ENCODE assay signal across 10 mouse cellular contexts in genomic region chr13:56611129-56611528, GRCm38 (mm10). TPM values are rescaled to one million over a fixed set of nuclear protein-coding genes. Genes with fewer than 3 reads are reported as not detected.
DNase-seq lines count a peak whose midpoint lies in the region; ATAC-seq and TF ChIP-seq lines count a peak whose summit lies in the region.
"Had no signal": no experiment of that assay in that cellular context is flagged by ENCODE, and none has a peak within 500 bp of the region (broad histone marks: within the 10 kb centered on the region; RNA-seq: fewer than 3 reads in every experiment).

No protein-coding gene starts in this region.

- peak overlapping the region; percentile 61; the same call in 1 of the 2 replicates for H3K4me3 ChIP-seq in kidney, embryonic 14.5 days (ENCODE audit: low read length)
- H3K4me3 ChIP-seq in embryonic facial prominence, embryonic 12.5 days, result peak overlapping the region; percentile 53
- 0 out of 2 replicates have a peak overlapping the region, but pooled peaks have one; percentile 55 for H3K4me3 ChIP-seq in liver, postnatal 0 days (ENCODE audit: low read depth, low read length)
- H3K4me3 ChIP-seq: myocyte had no signal

- TF ChIP-seq EP300 in liver, postnatal 0 days (IDR thresholded peaks at IDR 0.05; ENCODE audit: low read depth), result no peak

- no peak for ATAC-seq in kidney, embryonic 14.5 days (ENCODE audit: low FRiP score, low TSS enrichment)
- ATAC-seq in embryonic facial prominence, embryonic 12.5 days (ENCODE audit: insufficient number of reproducible peaks, insufficient read depth, low FRiP score, low TSS enrichment), result no peak
- ATAC-seq in liver, postnatal 0 days, result peak; percentile 31; the same call in 1 of the 2 replicates

- H3K27ac ChIP-seq in kidney, embryonic 14.5 days (ENCODE audit: low read depth, low read length), result no peak overlapping the region
- peak overlapping the region; percentile 80 for H3K27ac ChIP-seq in embryonic facial prominence, embryonic 12.5 days
- peak overlapping the region; percentile 75 for H3K27ac ChIP-seq in liver, postnatal 0 days (ENCODE audit: low read depth)

- peak overlapping the region; percentile 93 for H3K4me2 ChIP-seq in kidney, embryonic 14.5 days (replicated peaks; ENCODE audit: low read depth, low read length)
- H3K4me2 ChIP-seq in embryonic facial prominence, embryonic 12.5 days (replicated peaks), result peak overlapping the region; percentile 91
- peak overlapping the region; percentile 87 for H3K4me2 ChIP-seq in liver, postnatal 0 days (ENCODE audit: low read depth, low read length)

- no peak for TF ChIP-seq CTCF in liver, postnatal 0 days (IDR thresholded peaks at IDR 0.05; ENCODE audit: low read depth)

- WGBS in kidney, embryonic 14.5 days, result 55% methylated on average over 4 of the region's 4 CpGs
- WGBS in embryonic facial prominence, embryonic 12.5 days, result 57% methylated on average over 4 of the region's 4 CpGs
- WGBS in liver, postnatal 0 days (ENCODE audit: insufficient replicate concordance), result 18% methylated on average over 4 of the region's 4 CpGs

- H3K4me1 ChIP-seq in kidney, embryonic 14.5 days (ENCODE audit: control insufficient read depth, insufficient read depth, low read length), result peaks cover 65% of the 10 kb centered on the region
- H3K4me1 ChIP-seq in embryonic facial prominence, embryonic 12.5 days, result peaks cover 82% of the 10 kb centered on the region
- H3K4me1 ChIP-seq in liver, postnatal 0 days (ENCODE audit: insufficient read depth), result peaks cover 30% of the 10 kb centered on the region

- no peaks in the 10 kb centered on the region for H3K27me3 ChIP-seq in kidney, embryonic 14.5 days (ENCODE audit: control insufficient read depth, insufficient read depth, low read length)
- no peaks in the 10 kb centered on the region for H3K27me3 ChIP-seq in embryonic facial prominence, embryonic 12.5 days
- 0 out of 2 replicates have a peak, but pooled peaks cover 11% of the 10 kb centered on the region for H3K27me3 ChIP-seq in liver, postnatal 0 days (ENCODE audit: insufficient read depth, low read length)

- H3K9me3 ChIP-seq in kidney, embryonic 14.5 days (ENCODE audit: control insufficient read depth, low read length), result no peaks in the 10 kb centered on the region
- no peaks in the 10 kb centered on the region for H3K9me3 ChIP-seq in embryonic facial prominence, embryonic 12.5 days
- H3K9me3 ChIP-seq in liver, postnatal 0 days (ENCODE audit: low read length), result no peaks in the 10 kb centered on the region

- peaks cover 6% of the 10 kb centered on the region; the same call in 1 of the 2 replicates for H3K36me3 ChIP-seq in kidney, embryonic 14.5 days (ENCODE audit: control insufficient read depth, insufficient read depth, low read length)
- H3K36me3 ChIP-seq in embryonic facial prominence, embryonic 12.5 days, result peaks cover 10% of the 10 kb centered on the region
- H3K36me3 ChIP-seq in liver, postnatal 0 days (replicated peaks; ENCODE audit: insufficient read depth, low read length), result no peaks in the 10 kb centered on the region
- H3K36me3 ChIP-seq: G1E had no signal

- DNase-seq in kidney, postnatal 36 days, result no peak
- DNase-seq in NIH3T3 (ENCODE audit: low read depth), result peak; percentile 34
- peak; percentile 50 for DNase-seq in liver, postnatal 0 days
- no peak for DNase-seq in cerebellum, postnatal 25 days
- no peak for DNase-seq in layer of hippocampus, adult 18-20 months (ENCODE audit: low spot score in 2 of 2)
- DNase-seq in ovary, adult 18-20 months (ENCODE audit: low spot score), result no peak

- H3K9ac ChIP-seq in kidney, embryonic 14.5 days (ENCODE audit: low read depth, low read length), result no peak overlapping the region; the same call in 1 of the 2 replicates
- 0 out of 2 replicates have a peak overlapping the region, but pooled peaks have one; percentile 8 for H3K9ac ChIP-seq in embryonic facial prominence, embryonic 12.5 days
- 0 out of 2 replicates have a peak overlapping the region, but pooled peaks have one; percentile 8 for H3K9ac ChIP-seq in liver, postnatal 0 days (replicated peaks)

RNA-seq across cellular contexts. Expression of gene Tgfbi, which starts 1.8 kb away (rescaled TPM):
- 76.2 and 105 TPM in 2 replicates for polyA plus RNA-seq in kidney, embryonic 14.5 days (2014; fragmentation: Nextera tagmentation; extraction: Ambion mirVana)
- polyA plus RNA-seq in embryonic facial prominence, embryonic 12.5 days (2016; fragmentation: Nextera tagmentation; extraction: Ambion mirVana), result 120 and 121 TPM in 2 replicates
- polyA plus RNA-seq in liver, postnatal 0 days (2015; fragmentation: Nextera tagmentation; extraction: Ambion mirVana), result 24.9 and 26.8 TPM in 2 replicates
- total RNA-seq in layer of hippocampus, adult 18-20 months (2021), result 1 to 10 TPM; 2.4 to 3.2 TPM
- total RNA-seq: G1E had no signal

Comparison
In these comparisons a context has a peak if more than half of its experiments do, and no peak if none do; other contexts are left out.
1. DNase-seq: peak in NIH3T3 (single experiment) and liver, postnatal 0 days (single experiment); none in kidney, postnatal 36 days (0 of 2), cerebellum, postnatal 25 days (0 of 2), layer of hippocampus, adult 18-20 months (0 of 2) and ovary, adult 18-20 months (single experiment).
2. Peak in every context shown above with its lines, with median percentiles within 50 percentile points of each other: H3K4me2 ChIP-seq and H3K4me3 ChIP-seq.